Mouse (Mus musculus) hindbrain, postnatal 0 days (tissue): ENCODE results near the gene Hnrnpf. TPM values are rescaled to one million over a fixed set of nuclear protein-coding genes. Genes with fewer than 3 reads are reported as not detected.
"Not testable (repeated sequence)": the region's sequence is repeated elsewhere in the genome, so short reads cannot be mapped to it uniquely, and the experiment has no call there.

ENCODE experiments used
- ATAC-seq: fragments of 200-750 bp; cut with Nextera tagmentation; 2 replicates; pipeline ENCODE4 v1.8.0; 2017; ENCODE audit warnings: mild to moderate bottlenecking, moderate TSS enrichment, moderate library complexity
- DNase-seq: peaks from one replicate; pipeline ENCODE4 v3.0.0-alpha.2; 2015; ENCODE audit warnings: low spot score
- H3K27ac ChIP-seq: fragments of 300-500 bp; sonication (generic); 2 replicates; pipeline ENCODE4 v1.5.1; 2014; ENCODE audit warnings: mild to moderate bottlenecking
- H3K27me3 ChIP-seq: fragments of 300-500 bp; sonication (generic); 2 replicates; pipeline ENCODE4 v1.6.1; 2014; ENCODE audit warnings: low read length, mixed read lengths; ENCODE audit not compliant: insufficient read depth
- H3K36me3 ChIP-seq: fragments of 300-500 bp; sonication (generic); 2 replicates; pipeline ENCODE4 v1.6.1; 2014; ENCODE audit warnings: low read length, mixed read lengths; ENCODE audit not compliant: insufficient read depth
- H3K4me1 ChIP-seq: fragments of 300-500 bp; sonication (generic); 2 replicates; pipeline ENCODE4 v1.6.1; 2014; ENCODE audit warnings: antibody characterized with exemption, low read length, mixed read lengths; ENCODE audit not compliant: insufficient read depth
- H3K4me2 ChIP-seq: fragments of 300-500 bp; sonication (generic); 2 replicates; pipeline ENCODE4 v1.6.1; 2014; ENCODE audit warnings: low read depth, mild to moderate bottlenecking, low read length, moderate library complexity, mixed read lengths
- H3K4me3 ChIP-seq: fragments of 300-500 bp; sonication (generic); 2 replicates; pipeline ENCODE4 v1.5.1; 2014; ENCODE audit warnings: low read length
- H3K9ac ChIP-seq: fragments of 300-500 bp; sonication (generic); replicated peaks from 2 replicates; pipeline ENCODE4 v1.6.1; 2014; ENCODE audit warnings: mild to moderate bottlenecking, low read length, moderate library complexity, mixed read lengths
- H3K9me3 ChIP-seq: fragments of 300-500 bp; sonication (generic); 2 replicates; pipeline ENCODE4 v1.6.1; 2016; ENCODE audit warnings: low read length, mixed read lengths
- CTCF ChIP-seq: IDR thresholded peaks from 2 replicates; pipeline ENCODE4 v1.5.1; 2016; ENCODE audit warnings: antibody characterized with exemption, control low read depth, low read depth
- WGBS: fragments of 180-500 bp; shearing (Covaris S2); extraction: QIAGEN DNeasy Blood & Tissue Kit; methylation state at CpG from one replicate; pipeline ENCODE4 v1.1.7; 2014; 5-methylcytosine and 5-hydroxymethylcytosine counted together
- polyA plus RNA-seq: library from polyadenylated mRNA; unstranded; fragments of >200 nt; fragmentation: Nextera tagmentation; extraction: Ambion mirVana; gene quantifications from 2 replicates; pipeline ENCODE4 v1.2.1, GENCODE M21; 2015
- total RNA-seq: library from RNA; depleted of rRNA; stranded (reverse); fragments of >200 nt; gene quantifications from 2 replicates; pipeline ENCODE4 v1.2.3, GENCODE M21; 2014

The Hnrnpf gene
- total and polyA plus RNA-seq, 2 experiments from 2014 or later, result 160 to 234 TPM

GRCm38 (mm10) chr6:117863751-117864150, 36.4 kb upstream of the Hnrnpf start:
- H3K4me2 ChIP-seq, result peak overlapping the region; percentile 91
- peak overlapping the region; percentile 70; the same call in 1 of the 2 replicates for H3K9ac ChIP-seq
- H3K36me3 ChIP-seq, result no peaks in the 10 kb centered on the region
- no peak for TF ChIP-seq CTCF
- 91% methylated on average over 8 of the region's 8 CpGs for WGBS
- H3K4me1 ChIP-seq, result 0 out of 2 replicates have a peak, but pooled peaks cover 4% of the 10 kb centered on the region
- ATAC-seq (no peak), DNase-seq (no peak)
- no peak overlapping the region for H3K27ac ChIP-seq
- no peaks in the 10 kb centered on the region for H3K27me3 ChIP-seq
- no peaks in the 10 kb centered on the region for H3K9me3 ChIP-seq
- peak overlapping the region; percentile 70 for H3K4me3 ChIP-seq

DNA sequence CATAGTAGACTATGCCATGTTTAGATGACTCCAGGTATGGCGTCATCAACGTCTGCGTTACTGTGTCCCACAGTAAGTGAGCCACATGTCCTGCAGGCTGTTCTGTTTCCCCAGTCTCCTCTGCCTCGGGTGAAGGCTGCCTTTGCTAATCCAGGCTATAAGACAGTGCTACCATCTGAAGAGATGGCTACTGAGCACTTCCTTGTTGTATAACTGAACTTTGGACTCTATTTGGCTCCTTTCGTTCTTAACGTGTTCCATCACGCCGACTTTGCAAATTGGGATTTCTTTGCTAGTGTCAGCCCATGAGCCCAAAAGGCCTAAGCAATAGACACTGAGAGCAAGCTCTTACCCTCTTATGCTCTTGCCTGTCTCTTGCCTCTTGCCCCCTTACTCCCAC, 31.9 kb upstream of the Hnrnpf start:
- no peaks in the 10 kb centered on the region for H3K27me3 ChIP-seq
- no peak overlapping the region for H3K27ac ChIP-seq
- no peak for DNase-seq
- H3K4me1 ChIP-seq, result 0 out of 2 replicates have a peak, but pooled peaks cover 4% of the 10 kb centered on the region
- H3K4me2 ChIP-seq, result no peak overlapping the region
- H3K9ac ChIP-seq, result no peak overlapping the region
- TF ChIP-seq CTCF, result no peak
- H3K36me3 ChIP-seq, result 0 out of 2 replicates have a peak, but pooled peaks cover 4% of the 10 kb centered on the region
- no peaks in the 10 kb centered on the region for H3K9me3 ChIP-seq
- ATAC-seq, result no peak
- no peak overlapping the region for H3K4me3 ChIP-seq
- WGBS, result 92% methylated on average over 8 of the region's 8 CpGs

GRCm38 (mm10) chr6:117871034-117871433, 29.1 kb upstream of the Hnrnpf start:
- Histone ChIP-seq H3K4me3 (no peak overlapping the region), H3K9me3 (no peaks in the 10 kb centered on the region), H3K27ac (no peak overlapping the region), H3K27me3 (no peaks in the 10 kb centered on the region), H3K36me3 (0 out of 2 replicates have a peak, but pooled peaks cover 4% of the 10 kb centered on the region), H3K9ac (no peak overlapping the region), H3K4me2 (no peak overlapping the region), H3K4me1 (no peaks in the 10 kb centered on the region)
- ATAC-seq (no peak), DNase-seq (no peak)
- no peak for TF ChIP-seq CTCF
- WGBS, result 82% methylated on average over 14 of the region's 14 CpGs

GRCm38 (mm10) chr6:117873450-117873849, 26.7 kb upstream of the Hnrnpf start:
- H3K27ac ChIP-seq, H3K9me3 ChIP-seq, H3K36me3 ChIP-seq, H3K27me3 ChIP-seq, H3K4me1 ChIP-seq, H3K4me2 ChIP-seq, H3K9ac ChIP-seq, DNase-seq, ATAC-seq, H3K4me3 ChIP-seq: not testable (repeated sequence)
- 87% methylated on average over 7 of the region's 7 CpGs for WGBS

DNA sequence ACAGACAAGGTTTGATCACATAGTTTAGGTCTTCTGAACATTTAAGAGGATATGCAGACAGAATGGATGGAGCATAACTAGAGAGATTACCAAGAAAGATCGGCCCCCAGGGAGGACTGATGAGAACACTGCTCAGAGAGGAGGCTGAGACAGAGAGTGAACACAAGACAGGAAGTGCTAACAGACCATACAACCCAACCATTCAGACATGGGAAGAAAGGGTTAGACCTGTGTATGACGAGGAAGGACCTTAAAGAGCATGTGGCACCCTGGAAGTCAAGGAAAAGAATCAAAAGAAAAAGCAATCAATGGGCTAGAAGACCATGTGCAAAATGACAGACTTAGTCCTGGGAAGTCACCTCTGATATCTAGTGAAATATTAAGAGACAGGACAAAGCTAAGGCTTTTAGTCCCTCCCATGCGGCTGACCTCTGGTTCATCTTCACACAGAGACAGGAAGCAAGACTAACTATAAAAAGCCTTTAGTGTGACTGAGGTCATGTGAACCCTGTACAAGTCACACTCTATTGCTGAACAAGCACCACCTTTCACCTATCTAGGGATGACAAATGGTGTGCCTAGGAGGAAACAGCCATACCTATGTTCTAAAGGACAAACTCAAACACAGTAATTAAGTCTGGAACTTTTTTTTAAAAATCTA, 25.4 kb upstream of the Hnrnpf start:
- H3K27ac ChIP-seq, result no peak overlapping the region
- no peaks in the 10 kb centered on the region for H3K9me3 ChIP-seq
- TF ChIP-seq CTCF, result no peak
- H3K27me3 ChIP-seq, result no peaks in the 10 kb centered on the region
- H3K4me3 ChIP-seq, result no peak overlapping the region
- WGBS, result 78% methylated on average over 3 of the region's 3 CpGs
- H3K9ac ChIP-seq, result no peak overlapping the region
- no peak overlapping the region for H3K4me2 ChIP-seq
- H3K36me3 ChIP-seq, result 0 out of 2 replicates have a peak, but pooled peaks cover 4% of the 10 kb centered on the region
- no peak for ATAC-seq
- H3K4me1 ChIP-seq, result no peaks in the 10 kb centered on the region
- DNase-seq, result no peak

GRCm38 (mm10) chr6:117878700-117879407, 21.3 kb upstream of the Hnrnpf start:
- peak overlapping the region; percentile 70 for H3K4me2 ChIP-seq
- no peaks in the 10 kb centered on the region for H3K36me3 ChIP-seq
- peak overlapping the region; percentile 62 for H3K9ac ChIP-seq
- H3K4me1 ChIP-seq, result no peaks in the 10 kb centered on the region
- peak overlapping the region; percentile 56 for H3K4me3 ChIP-seq
- no peak for TF ChIP-seq CTCF
- H3K9me3 ChIP-seq, result no peaks in the 10 kb centered on the region
- H3K27me3 ChIP-seq, result no peaks in the 10 kb centered on the region
- H3K27ac ChIP-seq, result peak overlapping the region; percentile 99
- peak; percentile 94 for DNase-seq
- 12% methylated on average over 26 of the region's 26 CpGs for WGBS
- ATAC-seq, result peak; percentile 90
